Mouse (Mus musculus) kidney, embryonic 16.5 days (tissue): ENCODE data around the gene Lgals7. TPM values are rescaled to one million over a fixed set of nuclear protein-coding genes. Genes with fewer than 3 reads are reported as not detected.

Experiments used
- ATAC-seq: fragments of 200-750 bp; cut with Nextera tagmentation; 2 replicates; pipeline ENCODE4 v1.8.0; 2017; ENCODE audit warnings: moderate TSS enrichment; ENCODE audit not compliant: low FRiP score, low TSS enrichment
- H3K27ac ChIP-seq: fragments of 300-500 bp; sonication (generic); 2 replicates; pipeline ENCODE4 v1.5.1; 2014; ENCODE audit warnings: low read length
- H3K27me3 ChIP-seq: fragments of 300-500 bp; sonication (generic); 2 replicates; pipeline ENCODE4 v1.6.1; 2014; ENCODE audit warnings: low read length, control low read depth, mixed read lengths; ENCODE audit not compliant: insufficient read depth
- H3K36me3 ChIP-seq: fragments of 300-500 bp; sonication (generic); 2 replicates; pipeline ENCODE4 v1.6.1; 2014; ENCODE audit warnings: low read length, control low read depth, mixed read lengths; ENCODE audit not compliant: insufficient read depth
- H3K4me1 ChIP-seq: fragments of 300-500 bp; sonication (generic); 2 replicates; pipeline ENCODE4 v1.6.1; 2014; ENCODE audit warnings: low read length, control low read depth, mixed read lengths; ENCODE audit not compliant: insufficient read depth
- H3K4me2 ChIP-seq: fragments of 300-500 bp; sonication (generic); replicated peaks from 2 replicates; pipeline ENCODE4 v1.6.1; 2014; ENCODE audit warnings: low read depth, low read length
- H3K4me3 ChIP-seq: fragments of 300-500 bp; sonication (generic); 2 replicates; pipeline ENCODE4 v1.5.1; 2014; ENCODE audit warnings: mild to moderate bottlenecking, low read length
- H3K9ac ChIP-seq: fragments of 300-500 bp; sonication (generic); replicated peaks from 2 replicates; pipeline ENCODE4 v1.6.1; 2014; ENCODE audit warnings: low read length
- H3K9me3 ChIP-seq: fragments of 300-500 bp; sonication (generic); 2 replicates; pipeline ENCODE4 v1.6.1; 2016; ENCODE audit warnings: low read length, control low read depth
- WGBS: fragments of 180-500 bp; shearing (Covaris S2); extraction: QIAGEN DNeasy Blood & Tissue Kit; methylation state at CpG from one replicate; pipeline ENCODE4 v1.1.7; 2014; 5-methylcytosine and 5-hydroxymethylcytosine counted together
- polyA plus RNA-seq: library from polyadenylated mRNA; unstranded; fragments of >200 nt; fragmentation: Nextera tagmentation; extraction: Ambion mirVana; gene quantifications from 2 replicates; pipeline ENCODE4 v1.2.1, GENCODE M21; 2015

Lgals7 gene
- polyA plus RNA-seq, 1 experiment from 2014 or later: 1.3 TPM

DNA sequence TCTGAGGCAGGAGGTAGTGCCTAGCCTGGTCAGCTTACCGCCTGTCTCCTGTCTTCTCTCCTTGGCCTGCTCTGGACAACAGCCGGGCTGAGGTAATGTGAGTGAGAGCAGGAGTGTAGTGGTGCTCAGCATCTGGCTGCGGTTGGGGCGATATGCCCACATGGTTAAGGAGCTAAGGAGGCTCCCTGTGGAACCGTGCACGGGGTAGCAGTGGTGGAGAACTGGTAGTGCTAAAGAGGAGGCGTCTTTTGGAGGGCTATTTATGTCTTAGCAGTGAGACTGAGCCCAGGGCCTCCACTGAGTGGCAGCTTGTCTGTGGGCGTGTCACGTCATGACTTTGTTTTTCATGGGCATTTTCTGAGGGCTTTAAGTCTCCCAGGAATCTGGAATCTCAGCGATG is 40.1 kb downstream of the Lgals7 start:
- Histone ChIP-seq H3K4me2 (no peak overlapping the region), H3K27ac (no peak overlapping the region), H3K36me3 (peaks cover 95% of the 10 kb centered on the region), H3K4me1 (no peaks in the 10 kb centered on the region), H3K9me3 (no peaks in the 10 kb centered on the region), H3K9ac (no peak overlapping the region), H3K27me3 (no peaks in the 10 kb centered on the region), H3K4me3 (no peak overlapping the region)
- ATAC-seq: no peak
- WGBS: 84% methylated on average over 10 of the region's 10 CpGs

DNA sequence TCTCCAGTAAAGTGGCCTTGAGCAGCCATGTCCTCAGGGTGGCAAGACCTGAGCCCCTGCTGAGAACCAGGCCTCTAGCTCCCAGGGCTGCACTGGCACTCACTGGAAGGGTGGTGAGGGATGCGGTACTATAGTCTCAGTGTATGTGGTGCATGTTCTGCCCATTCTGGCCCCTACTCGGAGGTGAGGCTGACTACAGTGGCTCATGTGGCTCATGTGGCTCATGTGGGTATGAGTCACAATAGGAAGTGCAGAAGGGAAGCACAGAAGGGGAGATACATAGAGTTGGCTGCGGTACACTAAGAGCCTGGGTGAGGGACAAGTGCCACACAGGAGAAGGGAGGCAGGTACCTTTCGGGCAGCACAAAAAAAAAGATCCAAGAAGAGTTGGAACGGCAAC is 43.5 kb downstream of the Lgals7 start:
- no peak overlapping the region for H3K4me2 ChIP-seq
- no peaks in the 10 kb centered on the region for H3K9me3 ChIP-seq
- H3K27ac ChIP-seq: no peak overlapping the region
- ATAC-seq: no peak
- H3K36me3 ChIP-seq: peaks cover 92% of the 10 kb centered on the region
- peaks cover 5% of the 10 kb centered on the region for H3K4me1 ChIP-seq
- no peaks in the 10 kb centered on the region for H3K27me3 ChIP-seq
- H3K4me3 ChIP-seq: no peak overlapping the region
- 95% methylated on average over 5 of the region's 5 CpGs for WGBS
- no peak overlapping the region for H3K9ac ChIP-seq

DNA sequence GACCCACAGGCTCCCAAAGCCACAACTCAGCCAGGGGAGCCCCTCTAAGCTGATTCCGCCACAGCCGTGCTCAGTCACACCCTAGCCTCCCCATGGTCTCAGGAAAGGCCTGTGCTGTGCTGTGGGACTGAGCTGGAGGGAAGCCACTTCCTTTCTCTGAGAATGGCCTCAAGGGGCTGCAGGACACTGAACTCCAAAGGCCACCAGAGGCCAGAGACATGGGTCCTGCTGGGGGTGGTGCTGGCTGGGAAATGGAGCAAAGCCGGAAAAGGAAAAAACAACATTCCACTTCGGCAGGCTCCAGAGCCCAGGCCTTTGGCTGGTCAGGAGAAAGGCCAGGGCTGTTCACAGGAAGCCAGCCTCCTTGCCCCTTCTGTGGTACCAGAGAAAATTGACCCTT is 48.0 kb downstream of the Lgals7 start:
- Histone ChIP-seq H3K9me3 (no peaks in the 10 kb centered on the region), H3K27ac (peak overlapping the region; percentile 78), H3K27me3 (no peaks in the 10 kb centered on the region), H3K4me3 (no peak overlapping the region), H3K36me3 (peaks cover 95% of the 10 kb centered on the region), H3K4me2 (no peak overlapping the region), H3K4me1 (peaks cover 11% of the 10 kb centered on the region), H3K9ac (no peak overlapping the region; the same call in 1 of the 2 replicates)
- ATAC-seq: peak; percentile 84
- WGBS: 32% methylated on average over 4 of the region's 4 CpGs

DNA sequence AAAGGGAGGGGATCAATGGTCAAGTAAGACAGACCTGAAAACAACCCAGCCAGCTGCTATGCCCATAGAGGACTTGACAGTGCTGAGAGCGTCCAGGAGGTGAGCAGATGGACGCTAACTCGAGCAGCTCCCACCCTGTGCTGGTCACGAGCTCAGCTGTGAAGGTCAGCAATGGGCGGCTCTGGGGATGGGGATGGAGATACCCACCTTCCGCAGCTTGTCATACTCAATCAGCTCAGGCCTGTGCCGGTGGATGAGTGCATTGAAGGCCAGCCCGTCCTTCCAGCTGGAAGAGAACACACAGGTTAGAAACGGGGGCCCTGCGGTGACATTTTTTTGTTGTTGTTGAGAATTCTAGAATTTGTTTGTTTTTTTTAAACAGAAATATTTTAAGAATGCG is 49.5 kb downstream of the Lgals7 start:
- Histone ChIP-seq H3K27ac (peak overlapping the region; percentile 78), H3K4me1 (peaks cover 21% of the 10 kb centered on the region), H3K4me3 (no peak overlapping the region), H3K9ac (peak overlapping the region; percentile 10; the same call in 1 of the 2 replicates), H3K27me3 (no peaks in the 10 kb centered on the region), H3K4me2 (no peak overlapping the region), H3K9me3 (no peaks in the 10 kb centered on the region), H3K36me3 (peaks cover 89% of the 10 kb centered on the region)
- WGBS: 58% methylated on average over 11 of the region's 11 CpGs
- no peak for ATAC-seq

Other genes starting within 250 kb of the Lgals7 start
- not detected in 2 replicates for gene Acp7, start 232.5 kb upstream of the Lgals7 start, polyA plus RNA-seq
- gene Fbxo27, start 171.0 kb upstream of the Lgals7 start, polyA plus RNA-seq: 7.0 and 7.2 TPM in 2 replicates
- 9.4 and 9.9 TPM in 2 replicates for gene Fbxo17, start 147.0 kb upstream of the Lgals7 start, polyA plus RNA-seq
- 141 and 143 TPM in 2 replicates for gene Mrps12, start 122.0 kb upstream of the Lgals7 start, polyA plus RNA-seq
- gene Sars2, start 121.9 kb upstream of the Lgals7 start, polyA plus RNA-seq: 32.8 and 34.2 TPM in 2 replicates
- not detected in 2 replicates for gene Ccer2, start 107.7 kb upstream of the Lgals7 start, polyA plus RNA-seq
- 67.3 and 75.0 TPM in 2 replicates for gene Sirt2, start 97.1 kb upstream of the Lgals7 start, polyA plus RNA-seq
- gene Nfkbib, start 96.3 kb upstream of the Lgals7 start, polyA plus RNA-seq: 48.5 and 53.2 TPM in 2 replicates
- 7.0 and 7.7 TPM in 2 replicates for gene Rinl, start 74.9 kb upstream of the Lgals7 start, polyA plus RNA-seq
- gene Hnrnpl, start 55.3 kb upstream of the Lgals7 start, polyA plus RNA-seq: 204 and 224 TPM in 2 replicates
- 198 and 214 TPM in 2 replicates for gene Ech1, start 38.6 kb upstream of the Lgals7 start, polyA plus RNA-seq
- gene Lgals4, start 30.0 kb upstream of the Lgals7 start, polyA plus RNA-seq: 10.8 and 12.8 TPM in 2 replicates
- 0.59 and 0.74 TPM in 2 replicates for gene Capn12, start 17.6 kb downstream of the Lgals7 start, polyA plus RNA-seq
- 360 and 374 TPM in 2 replicates for gene Actn4, start 98.5 kb downstream of the Lgals7 start, polyA plus RNA-seq
- 406 and 407 TPM in 2 replicates for gene Eif3k, start 118.0 kb downstream of the Lgals7 start, polyA plus RNA-seq
- gene Map4k1, start 118.2 kb downstream of the Lgals7 start, polyA plus RNA-seq: 9.7 and 10.1 TPM in 2 replicates